Mouse (Mus musculus) heart, postnatal 0 days (tissue): Measurements from ENCODE around the gene Gm28539. TPM values are rescaled to one million over a fixed set of nuclear protein-coding genes. Genes with fewer than 3 reads are reported as not detected.

ENCODE experiments used
- ATAC-seq: fragments of 200-750 bp; cut with Nextera tagmentation; 2 replicates; pipeline ENCODE4 v1.8.0; 2017; ENCODE audit warnings: low read depth, moderate number of reproducible peaks, moderate library complexity; ENCODE audit not compliant: insufficient read depth
- DNase-seq: peaks from one replicate; pipeline ENCODE4 v3.0.0-alpha.2; 2016; ENCODE audit warnings: low spot score
- H3K27ac ChIP-seq: fragments of 300-500 bp; sonication (generic); 2 replicates; pipeline ENCODE4 v1.5.1; 2014; ENCODE audit warnings: low read depth, mild to moderate bottlenecking
- H3K27me3 ChIP-seq: fragments of 300-500 bp; sonication (generic); 2 replicates; pipeline ENCODE4 v1.6.1; 2014; ENCODE audit warnings: low read length, mixed read lengths; ENCODE audit not compliant: control insufficient read depth, insufficient read depth
- H3K36me3 ChIP-seq: fragments of 300-500 bp; sonication (generic); replicated peaks from 2 replicates; pipeline ENCODE4 v1.6.1; 2014; ENCODE audit warnings: low read length, mixed read lengths; ENCODE audit not compliant: control insufficient read depth, insufficient read depth
- H3K4me1 ChIP-seq: fragments of 300-500 bp; sonication (generic); 2 replicates; pipeline ENCODE4 v1.6.1; 2014; ENCODE audit warnings: antibody characterized with exemption; ENCODE audit not compliant: control insufficient read depth, insufficient read depth
- H3K4me2 ChIP-seq: fragments of 300-500 bp; sonication (generic); 2 replicates; pipeline ENCODE4 v1.6.1; 2014; ENCODE audit warnings: low read depth, mild to moderate bottlenecking, low read length, moderate library complexity
- H3K4me3 ChIP-seq: fragments of 300-500 bp; sonication (generic); 2 replicates; pipeline ENCODE4 v1.5.1; 2014; ENCODE audit warnings: low read depth, low read length
- H3K9ac ChIP-seq: fragments of 300-500 bp; sonication (generic); replicated peaks from 2 replicates; pipeline ENCODE4 v1.6.1; 2014; ENCODE audit warnings: low read depth, low read length, mixed read lengths
- H3K9me3 ChIP-seq: fragments of 300-500 bp; sonication (generic); replicated peaks from 2 replicates; pipeline ENCODE4 v1.6.1; 2016; ENCODE audit warnings: low read length; ENCODE audit not compliant: control insufficient read depth
- CTCF ChIP-seq: IDR thresholded peaks from 2 replicates; pipeline ENCODE4 v1.5.1; 2016; ENCODE audit warnings: antibody characterized with exemption, control low read depth, low read depth
- EP300 ChIP-seq: IDR thresholded peaks from 2 replicates; pipeline ENCODE4 v1.6.1; 2016; ENCODE audit warnings: antibody characterized with exemption, low read depth
- WGBS: fragments of 180-500 bp; shearing (Covaris S2); extraction: QIAGEN DNeasy Blood & Tissue Kit; methylation state at CpG from one replicate; pipeline ENCODE4 v1.1.7; 2014; 5-methylcytosine and 5-hydroxymethylcytosine counted together
- polyA plus RNA-seq: library from polyadenylated mRNA; unstranded; fragments of >200 nt; fragmentation: Nextera tagmentation; extraction: Ambion mirVana; gene quantifications from 2 replicates; pipeline ENCODE4 v1.2.1, GENCODE M21; 2015
- total RNA-seq: library from RNA; depleted of rRNA; stranded (reverse); fragments of >200 nt; gene quantifications from 2 replicates; pipeline ENCODE4 v1.2.3, GENCODE M21; 2014; ENCODE audit warnings: low replicate concordance

Gene Gm28539
- total and polyA plus RNA-seq, 2 experiments from 2014 or later, result 13.1 TPM; not detected in 1

- no peak for TF ChIP-seq CTCF
- TF ChIP-seq EP300, result 0 out of 2 replicates have a peak, but pooled peaks have one; percentile 70
- DNase-seq (peak; percentile 98), ATAC-seq (peak; percentile 91)
- under 1% methylated on average over 42 of the region's 42 CpGs for WGBS
- H3K9ac ChIP-seq, result peak within 1 kb of the TSS; percentile 81
- H3K4me2 ChIP-seq, result peak within 1 kb of the TSS; percentile 92
- no peaks in the 10 kb centered on the region for H3K9me3 ChIP-seq
- peak within 1 kb of the TSS; percentile 71 for H3K4me3 ChIP-seq
- no peaks in the 10 kb centered on the region for H3K27me3 ChIP-seq
- peaks cover 14% of the 10 kb centered on the region for H3K4me1 ChIP-seq
- H3K27ac ChIP-seq, result peak within 1 kb of the TSS; percentile 83
- peaks cover 49% of the 10 kb centered on the region for H3K36me3 ChIP-seq
Observed at GRCm38 (mm10) chr16:18811468-18812384, 24.7 kb upstream of the Gm28539 start, which contains the start of the genes Ufd1 and Cdc45. Gene Ufd1 (plus strand): TSS chr16:18811779. Gene Cdc45 (minus strand): TSS chr16:18811987.

GRCm38 (mm10) chr16:18812385-18812910 is 23.9 kb upstream of the Gm28539 start:
- peak overlapping the region; percentile 81 for H3K9ac ChIP-seq

GRCm38 (mm10) chr16:18822356-18822755 is 14.0 kb upstream of the Gm28539 start:
- 58% methylated on average over 1 of the region's 1 CpGs for WGBS

More at GRCm38 (mm10) chr16:18812385-18812910, 23.9 kb upstream of the Gm28539 start:
- Histone ChIP-seq H3K36me3 (peaks cover 49% of the 10 kb centered on the region), H3K4me3 (peak overlapping the region; percentile 71), H3K27ac (peak overlapping the region; percentile 83), H3K9me3 (no peaks in the 10 kb centered on the region), H3K4me2 (peak overlapping the region; percentile 92), H3K27me3 (no peaks in the 10 kb centered on the region), H3K4me1 (peaks cover 14% of the 10 kb centered on the region)
- DNase-seq (no peak), ATAC-seq (peak; percentile 14)
- WGBS, result 1% methylated on average over 31 of the region's 31 CpGs
- no peak for TF ChIP-seq EP300
- TF ChIP-seq CTCF, result no peak

GRCm38 (mm10) chr16:18822925-18823324 is 13.5 kb upstream of the Gm28539 start:
- WGBS, result 85% methylated on average over 4 of the region's 4 CpGs
- Histone ChIP-seq H3K27ac (no peak overlapping the region), H3K4me1 (no peaks in the 10 kb centered on the region), H3K4me2 (no peak overlapping the region), H3K9me3 (no peaks in the 10 kb centered on the region), H3K9ac (no peak overlapping the region), H3K36me3 (peaks cover 98% of the 10 kb centered on the region), H3K4me3 (no peak overlapping the region), H3K27me3 (no peaks in the 10 kb centered on the region)
- no peak for DNase-seq
- no peak for TF ChIP-seq EP300
- TF ChIP-seq CTCF, result no peak
- no peak for ATAC-seq

More at GRCm38 (mm10) chr16:18822356-18822755, 14.0 kb upstream of the Gm28539 start:
- no peaks in the 10 kb centered on the region for H3K27me3 ChIP-seq
- DNase-seq (no peak), ATAC-seq (no peak)
- no peak overlapping the region for H3K4me2 ChIP-seq
- no peaks in the 10 kb centered on the region for H3K4me1 ChIP-seq
- H3K27ac ChIP-seq, result no peak overlapping the region
- H3K9me3 ChIP-seq, result no peaks in the 10 kb centered on the region
- no peak overlapping the region for H3K4me3 ChIP-seq
- TF ChIP-seq EP300 (no peak), CTCF (no peak)
- H3K36me3 ChIP-seq, result peaks cover 98% of the 10 kb centered on the region
- no peak overlapping the region for H3K9ac ChIP-seq

GRCm38 (mm10) chr16:18828630-18829029 is 7.8 kb upstream of the Gm28539 start:
- 88% methylated on average over 3 of the region's 3 CpGs for WGBS
- ATAC-seq, result no peak
- peaks cover 85% of the 10 kb centered on the region for H3K36me3 ChIP-seq
- no peak overlapping the region for H3K9ac ChIP-seq
- no peak for TF ChIP-seq EP300
- no peak for TF ChIP-seq CTCF
- no peak overlapping the region for H3K4me3 ChIP-seq
- H3K9me3 ChIP-seq, result no peaks in the 10 kb centered on the region
- H3K27ac ChIP-seq, result no peak overlapping the region
- DNase-seq, result no peak
- no peaks in the 10 kb centered on the region for H3K27me3 ChIP-seq
- H3K4me1 ChIP-seq, result no peaks in the 10 kb centered on the region
- no peak overlapping the region for H3K4me2 ChIP-seq
